Mouse (Mus musculus) intestine, embryonic 14.5 days (tissue): ENCODE results near the gene Smok2b. TPM values are rescaled to one million over a fixed set of nuclear protein-coding genes. Genes with fewer than 3 reads are reported as not detected.

Experiments
- polyA plus RNA-seq: library from polyadenylated mRNA; unstranded; fragments of >200 nt; fragmentation: Nextera tagmentation; extraction: Ambion mirVana; gene quantifications from 2 replicates; pipeline ENCODE4 v1.2.1, GENCODE M21; 2014

Gene Smok2b
- polyA plus RNA-seq, 1 experiment from 2014 or later: not detected

Other genes with a start within 250 kb of the Smok2b start
- 121 and 131 TPM in 2 replicates for gene Wtap, start 236.1 kb upstream of the Smok2b start, polyA plus RNA-seq
- gene Sod2, start 223.4 kb upstream of the Smok2b start, polyA plus RNA-seq: 141 and 149 TPM in 2 replicates
- 0.27 TPM in 1 of 2 replicates, not detected in the other for gene Gpr31b, start 178.0 kb upstream of the Smok2b start, polyA plus RNA-seq
- 0.09 and 0.31 TPM in 2 replicates for gene Tcp10b, start 169.2 kb upstream of the Smok2b start, polyA plus RNA-seq
- gene Unc93a, start 98.4 kb upstream of the Smok2b start, polyA plus RNA-seq: not detected in 2 replicates
- gene Smok2a, start 9.1 kb upstream of the Smok2b start, polyA plus RNA-seq: not detected in 2 replicates
- not detected in 2 replicates for gene Tcp10c, start 124.3 kb downstream of the Smok2b start, polyA plus RNA-seq